Mouse (Mus musculus): Measurements from ENCODE around the gene Pgam5. TPM values are rescaled to one million over a fixed set of nuclear protein-coding genes. Genes with fewer than 3 reads are reported as not detected.
A peak's percentile ranks its signal among the peaks of the same experiment; 100 is the strongest.

The Pgam5 gene
- polyA plus RNA-seq, 1 experiment from 2014 or later = 57.5 TPM

DNA sequence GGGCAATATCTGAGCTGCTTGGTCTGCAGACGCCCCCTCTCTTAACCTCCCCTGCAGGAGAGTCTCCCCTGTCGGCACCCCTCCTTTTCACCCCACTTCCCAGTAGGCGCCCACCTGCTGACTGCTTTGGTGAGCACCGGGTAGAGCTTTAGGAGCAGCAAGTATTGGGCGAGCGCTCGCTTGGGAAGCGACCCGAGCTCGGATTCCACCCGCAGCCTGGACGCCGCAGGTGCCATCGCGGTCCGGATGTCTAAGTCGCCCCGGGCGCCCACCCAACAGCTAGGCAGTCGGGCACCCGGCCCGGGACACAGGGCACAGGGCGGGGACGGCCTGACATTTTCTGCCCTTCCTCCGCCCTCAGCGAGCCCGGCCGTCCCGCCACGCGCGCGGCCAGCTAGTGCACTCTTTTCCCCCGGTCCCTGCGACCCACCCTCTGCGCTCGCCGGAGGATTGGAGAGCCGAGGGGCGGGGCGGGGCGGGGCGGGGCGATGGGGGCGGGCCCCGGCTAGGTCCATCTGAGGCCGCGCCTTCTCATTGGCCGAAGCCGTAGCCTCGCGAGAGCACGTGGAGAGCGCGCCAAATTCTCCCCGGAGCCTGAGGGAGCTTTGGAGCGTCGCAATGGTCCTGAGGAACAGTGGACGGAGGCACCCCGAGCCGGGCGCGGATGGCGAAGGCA lies 16.2 kb upstream of the Pgam5 start, which contains the start of the genes Pxmp2 and Pole:
TSS of gene Pxmp2 (minus strand) at position 417 of the 676 bp plus-strand sequence.
TSS of gene Pole (plus strand) at position 537 of the 676 bp plus-strand sequence.
- WGBS = under 1% methylated on average over 36 of the region's 64 CpGs
- Histone ChIP-seq H3K4me2 (ENCODE audit: low read depth, low read length) (peak within 1 kb of the TSS; percentile 98), H3K27ac (replicated peaks; ENCODE audit: low read depth, low read length) (peak within 1 kb of the TSS; percentile 76), H3K36me3 (ENCODE audit: control insufficient read depth, insufficient read depth, low read length) (peaks cover 17% of the 10 kb centered on the region; the same call in 1 of the 2 replicates), H3K9ac (ENCODE audit: low read depth, low read length) (peak within 1 kb of the TSS; percentile 88), H3K4me3 (ENCODE audit: low read depth, low read length) (peak within 1 kb of the TSS; percentile 78), H3K4me1 (ENCODE audit: control insufficient read depth, insufficient read depth, low read length) (no peaks in the 10 kb centered on the region), H3K9me3 (ENCODE audit: control insufficient read depth, low read length) (no peaks in the 10 kb centered on the region), H3K27me3 (replicated peaks; ENCODE audit: control insufficient read depth, insufficient read depth, low read length) (peaks cover 16% of the 10 kb centered on the region)
- peak; percentile 99 for ATAC-seq (ENCODE audit: low read depth)
- DNase-seq (ENCODE audit: low spot score) = peak; percentile 97

GRCm38 (mm10) chr5:110285156-110285555 lies 15.4 kb upstream of the Pgam5 start:
- no peak for DNase-seq (ENCODE audit: low spot score)
- peaks cover 16% of the 10 kb centered on the region for H3K27me3 ChIP-seq (replicated peaks; ENCODE audit: control insufficient read depth, insufficient read depth, low read length)
- peak overlapping the region; percentile 98 for H3K4me2 ChIP-seq (ENCODE audit: low read depth, low read length)
- H3K4me1 ChIP-seq (ENCODE audit: control insufficient read depth, insufficient read depth, low read length) = no peaks in the 10 kb centered on the region
- H3K27ac ChIP-seq (replicated peaks; ENCODE audit: low read depth, low read length) = no peak overlapping the region
- peak overlapping the region; percentile 78 for H3K4me3 ChIP-seq (ENCODE audit: low read depth, low read length)
- WGBS = 10% methylated on average over 15 of the region's 15 CpGs
- H3K9me3 ChIP-seq (ENCODE audit: control insufficient read depth, low read length) = no peaks in the 10 kb centered on the region
- ATAC-seq (ENCODE audit: low read depth) = no peak
- H3K9ac ChIP-seq (ENCODE audit: low read depth, low read length) = 0 out of 2 replicates have a peak overlapping the region, but pooled peaks have one; percentile 88
- peaks cover 10% of the 10 kb centered on the region; the same call in 1 of the 2 replicates for H3K36me3 ChIP-seq (ENCODE audit: control insufficient read depth, insufficient read depth, low read length)

GRCm38 (mm10) chr5:110284536-110284935 lies 14.8 kb upstream of the Pgam5 start:
- no peak for ATAC-seq (ENCODE audit: low read depth)
- DNase-seq (ENCODE audit: low spot score) = peak; percentile 19
- peaks cover 16% of the 10 kb centered on the region for H3K27me3 ChIP-seq (replicated peaks; ENCODE audit: control insufficient read depth, insufficient read depth, low read length)
- H3K9ac ChIP-seq (ENCODE audit: low read depth, low read length) = no peak overlapping the region
- peaks cover 4% of the 10 kb centered on the region; the same call in 1 of the 2 replicates for H3K36me3 ChIP-seq (ENCODE audit: control insufficient read depth, insufficient read depth, low read length)
- H3K9me3 ChIP-seq (ENCODE audit: control insufficient read depth, low read length) = no peaks in the 10 kb centered on the region
- no peak overlapping the region for H3K27ac ChIP-seq (replicated peaks; ENCODE audit: low read depth, low read length)
- no peaks in the 10 kb centered on the region for H3K4me1 ChIP-seq (ENCODE audit: control insufficient read depth, insufficient read depth, low read length)
- 19% methylated on average over 4 of the region's 4 CpGs for WGBS
- no peak overlapping the region for H3K4me2 ChIP-seq (ENCODE audit: low read depth, low read length)
- no peak overlapping the region for H3K4me3 ChIP-seq (ENCODE audit: low read depth, low read length)

DNA sequence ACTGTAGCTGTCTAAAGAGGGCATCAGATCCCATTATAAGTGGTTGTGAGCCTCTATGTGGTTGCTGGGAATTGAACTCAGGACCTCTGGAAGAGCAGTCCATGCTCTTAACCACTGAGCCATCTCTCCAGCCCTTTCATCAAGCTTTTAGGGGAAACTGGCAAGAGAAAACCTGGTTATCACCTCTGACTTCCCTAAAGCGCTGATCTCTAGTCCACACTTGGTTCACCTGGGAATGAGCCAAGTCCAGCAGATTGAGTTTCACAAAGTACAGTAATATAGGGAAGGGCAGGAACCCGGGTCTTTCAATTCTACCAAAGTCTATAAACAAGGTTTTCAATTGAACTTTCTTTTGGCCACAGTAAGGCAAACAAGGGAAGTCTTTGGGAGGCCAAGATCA lies 12.3 kb upstream of the Pgam5 start:
- H3K4me2 ChIP-seq (ENCODE audit: low read depth, low read length) = no peak overlapping the region
- no peak overlapping the region for H3K4me3 ChIP-seq (ENCODE audit: low read depth, low read length)
- H3K36me3 ChIP-seq (ENCODE audit: control insufficient read depth, insufficient read depth, low read length) = no peaks in the 10 kb centered on the region
- peaks cover 16% of the 10 kb centered on the region for H3K27me3 ChIP-seq (replicated peaks; ENCODE audit: control insufficient read depth, insufficient read depth, low read length)
- H3K27ac ChIP-seq (replicated peaks; ENCODE audit: low read depth, low read length) = no peak overlapping the region
- 65% methylated on average over 2 of the region's 2 CpGs for WGBS
- DNase-seq (ENCODE audit: low spot score) (no peak), ATAC-seq (ENCODE audit: low read depth) (no peak)
- H3K9ac ChIP-seq (ENCODE audit: low read depth, low read length) = no peak overlapping the region
- no peaks in the 10 kb centered on the region for H3K4me1 ChIP-seq (ENCODE audit: control insufficient read depth, insufficient read depth, low read length)
- H3K9me3 ChIP-seq (ENCODE audit: control insufficient read depth, low read length) = no peaks in the 10 kb centered on the region

DNA sequence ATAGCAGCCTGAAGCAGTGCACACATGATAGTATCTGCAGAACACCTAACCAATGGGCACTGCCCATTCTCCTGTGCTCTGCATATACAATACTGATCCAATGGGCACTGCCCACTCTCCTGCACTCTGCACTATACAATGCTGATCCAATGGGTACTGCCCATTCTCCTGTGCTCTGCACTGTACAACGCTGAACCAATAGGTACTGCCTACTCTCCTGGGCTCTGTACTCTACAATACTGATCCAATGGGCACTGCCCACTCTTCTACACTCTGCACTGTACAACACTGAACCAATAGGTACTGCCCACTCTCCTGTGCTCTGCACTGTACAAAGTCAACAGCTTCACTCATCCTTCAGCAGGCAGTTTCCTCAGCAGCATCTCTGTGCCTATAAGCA lies 7.2 kb upstream of the Pgam5 start:
- Histone ChIP-seq H3K4me2 (ENCODE audit: low read depth, low read length) (no peak overlapping the region), H3K9ac (ENCODE audit: low read depth, low read length) (no peak overlapping the region), H3K9me3 (ENCODE audit: control insufficient read depth, low read length) (no peaks in the 10 kb centered on the region), H3K4me3 (ENCODE audit: low read depth, low read length) (no peak overlapping the region), H3K36me3 (ENCODE audit: control insufficient read depth, insufficient read depth, low read length) (no peaks in the 10 kb centered on the region), H3K27ac (replicated peaks; ENCODE audit: low read depth, low read length) (no peak overlapping the region), H3K4me1 (ENCODE audit: control insufficient read depth, insufficient read depth, low read length) (no peaks in the 10 kb centered on the region), H3K27me3 (replicated peaks; ENCODE audit: control insufficient read depth, insufficient read depth, low read length) (no peaks in the 10 kb centered on the region)
- DNase-seq (ENCODE audit: low spot score) (no peak), ATAC-seq (ENCODE audit: low read depth) (no peak)
- WGBS = 100% methylated on average over 1 of the region's 1 CpGs

GRCm38 (mm10) chr5:110276391-110276790 lies 6.7 kb upstream of the Pgam5 start:
- WGBS = 73% methylated on average over 2 of the region's 2 CpGs

DNA sequence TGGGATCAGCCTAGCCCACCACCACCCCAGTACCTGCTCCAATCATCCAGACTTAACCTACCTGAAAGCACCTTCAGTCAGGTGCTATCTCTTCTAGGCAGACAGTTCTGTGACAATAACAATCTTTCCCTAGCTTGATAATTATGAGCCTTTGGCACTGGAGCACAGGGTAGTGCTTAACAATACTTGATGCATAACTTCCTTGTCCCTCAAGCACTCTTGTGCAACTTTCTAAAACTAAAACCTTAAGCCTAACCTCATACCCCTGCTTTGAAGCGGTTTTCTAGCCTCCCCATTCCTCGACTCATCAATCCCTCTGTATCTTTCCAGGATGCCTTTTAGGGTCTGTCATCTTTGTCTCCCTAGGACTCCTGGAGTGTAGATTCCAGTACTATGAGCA lies 5.1 kb upstream of the Pgam5 start:
- 51% methylated on average over 2 of the region's 2 CpGs for WGBS
- ATAC-seq (ENCODE audit: low read depth) (no peak), DNase-seq (ENCODE audit: low spot score) (no peak)
- Histone ChIP-seq H3K9me3 (ENCODE audit: control insufficient read depth, low read length) (no peaks in the 10 kb centered on the region), H3K4me1 (ENCODE audit: control insufficient read depth, insufficient read depth, low read length) (no peaks in the 10 kb centered on the region), H3K4me2 (ENCODE audit: low read depth, low read length) (no peak overlapping the region), H3K36me3 (ENCODE audit: control insufficient read depth, insufficient read depth, low read length) (no peaks in the 10 kb centered on the region), H3K9ac (ENCODE audit: low read depth, low read length) (no peak overlapping the region), H3K4me3 (ENCODE audit: low read depth, low read length) (no peak overlapping the region), H3K27ac (replicated peaks; ENCODE audit: low read depth, low read length) (no peak overlapping the region), H3K27me3 (replicated peaks; ENCODE audit: control insufficient read depth, insufficient read depth, low read length) (no peaks in the 10 kb centered on the region)

More at GRCm38 (mm10) chr5:110276391-110276790, 6.7 kb upstream of the Pgam5 start:
- Histone ChIP-seq H3K9ac (ENCODE audit: low read depth, low read length) (no peak overlapping the region), H3K36me3 (ENCODE audit: control insufficient read depth, insufficient read depth, low read length) (no peaks in the 10 kb centered on the region), H3K9me3 (ENCODE audit: control insufficient read depth, low read length) (no peaks in the 10 kb centered on the region), H3K27ac (replicated peaks; ENCODE audit: low read depth, low read length) (no peak overlapping the region), H3K4me3 (ENCODE audit: low read depth, low read length) (no peak overlapping the region), H3K4me1 (ENCODE audit: control insufficient read depth, insufficient read depth, low read length) (no peaks in the 10 kb centered on the region), H3K27me3 (replicated peaks; ENCODE audit: control insufficient read depth, insufficient read depth, low read length) (no peaks in the 10 kb centered on the region), H3K4me2 (ENCODE audit: low read depth, low read length) (no peak overlapping the region)
- DNase-seq (ENCODE audit: low spot score) (no peak), ATAC-seq (ENCODE audit: low read depth) (no peak)

GRCm38 (mm10) chr5:110274147-110274546 lies 4.4 kb upstream of the Pgam5 start:
- Histone ChIP-seq H3K9ac (ENCODE audit: low read depth, low read length) (no peak overlapping the region), H3K4me3 (ENCODE audit: low read depth, low read length) (no peak overlapping the region), H3K4me1 (ENCODE audit: control insufficient read depth, insufficient read depth, low read length) (no peaks in the 10 kb centered on the region), H3K36me3 (ENCODE audit: control insufficient read depth, insufficient read depth, low read length) (no peaks in the 10 kb centered on the region), H3K27me3 (replicated peaks; ENCODE audit: control insufficient read depth, insufficient read depth, low read length) (no peaks in the 10 kb centered on the region), H3K4me2 (ENCODE audit: low read depth, low read length) (no peak overlapping the region), H3K27ac (replicated peaks; ENCODE audit: low read depth, low read length) (no peak overlapping the region), H3K9me3 (ENCODE audit: control insufficient read depth, low read length) (no peaks in the 10 kb centered on the region)
- DNase-seq (ENCODE audit: low spot score) (no peak), ATAC-seq (ENCODE audit: low read depth) (no peak)
- WGBS = 80% methylated on average over 4 of the region's 4 CpGs

DNA sequence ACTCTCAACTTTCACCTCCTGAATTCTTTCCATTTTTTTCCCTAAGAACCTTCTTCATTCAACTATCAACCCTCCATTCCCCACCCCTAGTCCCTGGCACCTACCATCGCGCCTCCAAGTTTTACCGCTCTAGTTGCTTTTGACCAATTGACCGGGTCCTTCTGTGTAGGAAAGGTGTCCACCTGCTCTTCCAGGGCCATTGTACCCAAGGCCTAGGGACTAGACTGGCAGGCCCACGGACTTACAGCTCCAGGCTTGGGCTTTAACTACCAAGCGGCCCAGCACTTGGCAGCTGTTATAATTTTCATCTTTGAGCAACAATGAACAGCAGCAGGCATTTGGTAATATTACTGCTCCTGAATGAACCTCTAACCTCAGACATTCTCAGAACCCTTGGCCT lies 529 bp upstream of the Pgam5 start:
- Histone ChIP-seq H3K9ac (ENCODE audit: low read depth, low read length) (no peak overlapping the region), H3K27ac (replicated peaks; ENCODE audit: low read depth, low read length) (no peak overlapping the region), H3K36me3 (ENCODE audit: control insufficient read depth, insufficient read depth, low read length) (peaks cover 19% of the 10 kb centered on the region), H3K4me1 (ENCODE audit: control insufficient read depth, insufficient read depth, low read length) (peaks cover 7% of the 10 kb centered on the region; the same call in 1 of the 2 replicates), H3K4me2 (ENCODE audit: low read depth, low read length) (peak overlapping the region; percentile 34; the same call in 1 of the 2 replicates), H3K27me3 (replicated peaks; ENCODE audit: control insufficient read depth, insufficient read depth, low read length) (no peaks in the 10 kb centered on the region), H3K4me3 (ENCODE audit: low read depth, low read length) (no peak overlapping the region), H3K9me3 (ENCODE audit: control insufficient read depth, low read length) (no peaks in the 10 kb centered on the region)
- DNase-seq (ENCODE audit: low spot score) (no peak), ATAC-seq (ENCODE audit: low read depth) (no peak)
- WGBS = 93% methylated on average over 6 of the region's 6 CpGs
